Mouse (Mus musculus) MEL (cell line): ENCODE results near the gene Cdx2. TPM values are rescaled to one million over a fixed set of nuclear protein-coding genes. Genes with fewer than 3 reads are reported as not detected.
A peak's percentile ranks its signal among the peaks of the same experiment; 100 is the strongest.

ENCODE experiments used
- DNase-seq: peaks from one replicate; pipeline ENCODE4 v3.0.0; 2011; ENCODE audit warnings: low read depth, low spot score
- H3K27ac ChIP-seq: 2 replicates; pipeline ENCODE4 v1.5.1; 2012; ENCODE audit warnings: low read depth, mild to moderate bottlenecking, control low read depth, low read length, moderate library complexity; ENCODE audit not compliant: control insufficient read depth
- H3K27me3 ChIP-seq, 2 experiments: fragments of 150-350 bp in 1 of 2; sonication (generic) in 1 of 2; 2 replicates each; pipeline ENCODE4 v1.6.1; 2012; ENCODE audit warnings: low read length in 2 of 2, mild to moderate bottlenecking in 2 of 2, improper control_type of control experiment in 1 of 2, moderate library complexity in 1 of 2; ENCODE audit not compliant: insufficient read depth in 2 of 2, control insufficient read depth in 1 of 2
- H3K36me3 ChIP-seq, 2 experiments: 2 replicates each; pipeline ENCODE4 v1.6.1; 2012 to 2014; ENCODE audit warnings: low read length in 2 of 2, improper control_type of control experiment in 1 of 2, inconsistent platforms in 1 of 2, mild to moderate bottlenecking in 1 of 2; ENCODE audit not compliant: insufficient read depth in 2 of 2, control insufficient read depth in 1 of 2
- H3K4me1 ChIP-seq, 2 experiments: fragments of 150-350 bp in 1 of 2; sonication (generic) in 1 of 2; 2 replicates each; pipeline ENCODE4 v1.6.1; 2012; ENCODE audit warnings: low read length in 2 of 2, improper control_type of control experiment in 1 of 2, mild to moderate bottlenecking in 1 of 2; ENCODE audit not compliant: insufficient read depth in 2 of 2, control insufficient read depth in 1 of 2
- H3K4me3 ChIP-seq, 2 experiments: fragments of 150-350 bp in 1 of 2; sonication (generic) in 1 of 2; 2 replicates each; pipeline ENCODE4 v1.5.1; 2012; ENCODE audit warnings: low read depth in 2 of 2, low read length in 2 of 2, mild to moderate bottlenecking in 2 of 2, moderate library complexity in 2 of 2, control low read depth in 1 of 2, improper control_type of control experiment in 1 of 2; ENCODE audit not compliant: control insufficient read depth in 1 of 2, insufficient read depth in 1 of 2
- H3K79me2 ChIP-seq: 2 replicates; pipeline ENCODE4 v1.6.1; 2012; ENCODE audit warnings: mild to moderate bottlenecking, low read length, moderate library complexity; ENCODE audit not compliant: control insufficient read depth, poor library complexity, insufficient read depth
- H3K9ac ChIP-seq: 2 replicates; pipeline ENCODE4 v1.6.1; 2012; ENCODE audit warnings: low read depth, mild to moderate bottlenecking, control low read depth, low read length, moderate library complexity; ENCODE audit not compliant: control insufficient read depth, poor library complexity, severe bottlenecking
- H3K9me3 ChIP-seq: fragments of 150-350 bp; sonication (generic); replicated peaks from 2 replicates; pipeline ENCODE4 v1.6.1; 2012; ENCODE audit warnings: mild to moderate bottlenecking, low read length, improper control_type of control experiment, moderate library complexity; ENCODE audit not compliant: insufficient read depth
- BHLHE40 ChIP-seq: IDR thresholded peaks from 2 replicates; pipeline ENCODE4 v1.6.1; 2012; ENCODE audit warnings: low read depth, mild to moderate bottlenecking, inconsistent platforms, low read length, improper control_type of control experiment, borderline replicate concordance
- CTCF ChIP-seq, 3 experiments: IDR thresholded peaks in 2 of 3; conservative IDR thresholded peaks in 1 of 3; 2 replicates each; pipeline ENCODE4 v1.5.1; 2011 to 2012; ENCODE audit warnings: low read length in 3 of 3, low read depth in 2 of 3, mild to moderate bottlenecking in 2 of 3, improper control_type of control experiment in 1 of 3, inconsistent platforms in 1 of 3, mixed read lengths in 1 of 3, moderate library complexity in 1 of 3; ENCODE audit not compliant: control insufficient read depth in 1 of 3, insufficient read depth in 1 of 3, poor library complexity in 1 of 3, severe bottlenecking in 1 of 3
- E2F4 ChIP-seq: IDR thresholded peaks from 2 replicates; pipeline ENCODE4 v1.6.1; 2011; ENCODE audit warnings: low read depth, low read length, improper control_type of control experiment, borderline replicate concordance
- ELF1 ChIP-seq: IDR thresholded peaks from 2 replicates; pipeline ENCODE4 v1.6.1; 2014; ENCODE audit warnings: low read depth, mild to moderate bottlenecking, inconsistent platforms, low read length, improper control_type of control experiment, moderate library complexity
- EP300 ChIP-seq, 2 experiments: IDR thresholded peaks; 2 replicates each; pipeline ENCODE4 v1.6.1; 2011; ENCODE audit warnings: improper control_type of control experiment in 2 of 2, low read length in 2 of 2, low read depth in 1 of 2, mild to moderate bottlenecking in 1 of 2
- ETS1 ChIP-seq: IDR thresholded peaks from 2 replicates; pipeline ENCODE4 v1.6.1; 2012; ENCODE audit warnings: low read depth, mild to moderate bottlenecking, inconsistent platforms, low read length, improper control_type of control experiment, moderate library complexity
- JUND ChIP-seq: IDR thresholded peaks from 2 replicates; pipeline ENCODE4 v1.6.1; 2011; ENCODE audit warnings: low read depth, mild to moderate bottlenecking, improper control_type of control experiment, low read length
- MAZ ChIP-seq: IDR thresholded peaks from 2 replicates; pipeline ENCODE4 v1.6.1; 2012; ENCODE audit warnings: low read depth, mild to moderate bottlenecking, inconsistent platforms, low read length, improper control_type of control experiment
- MEF2A ChIP-seq: IDR thresholded peaks from 2 replicates; pipeline ENCODE4 v1.6.1; 2014; ENCODE audit warnings: low read depth, mild to moderate bottlenecking, inconsistent platforms, low read length, improper control_type of control experiment; ENCODE audit not compliant: poor library complexity, insufficient replicate concordance, severe bottlenecking; ENCODE audit errors: extremely low read depth
- MXI1 ChIP-seq: IDR thresholded peaks from 2 replicates; pipeline ENCODE4 v1.6.1; 2011; ENCODE audit warnings: mild to moderate bottlenecking, low read depth, low read length, improper control_type of control experiment
- MYC ChIP-seq: IDR thresholded peaks from 2 replicates; pipeline ENCODE4 v1.6.1; 2011; ENCODE audit warnings: low read depth, mild to moderate bottlenecking, low read length, improper control_type of control experiment, moderate library complexity
- POLR2A ChIP-seq, 2 experiments: IDR thresholded peaks; 2 replicates each; pipeline ENCODE4 v1.6.1; 2011 to 2012; ENCODE audit warnings: low read length in 2 of 2, mild to moderate bottlenecking in 2 of 2, control low read depth in 1 of 2, improper control_type of control experiment in 1 of 2, low read depth in 1 of 2, moderate library complexity in 1 of 2; ENCODE audit not compliant: control insufficient read depth in 1 of 2, insufficient read depth in 1 of 2, poor library complexity in 1 of 2
- POLR2AphosphoS2 ChIP-seq: IDR thresholded peaks from 2 replicates; pipeline ENCODE4 v1.6.1; 2011; ENCODE audit warnings: low read length, improper control_type of control experiment
- POLR2AphosphoS5 ChIP-seq: IDR thresholded peaks from 2 replicates; pipeline ENCODE4 v1.6.1; 2012; ENCODE audit warnings: low read depth, borderline replicate concordance, mild to moderate bottlenecking, inconsistent platforms, low read length, moderate library complexity, mixed read lengths
- RAD21 ChIP-seq: IDR thresholded peaks from 2 replicates; pipeline ENCODE4 v1.6.1; 2011; ENCODE audit warnings: mild to moderate bottlenecking, low read depth, low read length, improper control_type of control experiment
- RCOR1 ChIP-seq: IDR thresholded peaks from 2 replicates; pipeline ENCODE4 v1.6.1; 2012; ENCODE audit warnings: low read depth, mild to moderate bottlenecking, inconsistent platforms, low read length, improper control_type of control experiment
- TBP ChIP-seq: IDR thresholded peaks from 2 replicates; pipeline ENCODE4 v1.8.0; 2011; ENCODE audit warnings: low read depth, low read length, improper control_type of control experiment
- USF2 ChIP-seq, 2 experiments: IDR thresholded peaks; 2 replicates each; pipeline ENCODE4 v1.6.1; 2011 to 2012; ENCODE audit warnings: improper control_type of control experiment in 2 of 2, low read length in 2 of 2, borderline replicate concordance in 1 of 2, inconsistent platforms in 1 of 2, low read depth in 1 of 2, mild to moderate bottlenecking in 1 of 2; ENCODE audit not compliant: insufficient read depth in 1 of 2
- ZMIZ1 ChIP-seq: IDR thresholded peaks from 2 replicates; pipeline ENCODE4 v1.6.1; 2012; ENCODE audit warnings: low read depth, mild to moderate bottlenecking, inconsistent platforms, low read length, improper control_type of control experiment, moderate library complexity
- ZNF384 ChIP-seq: IDR thresholded peaks from 2 replicates; pipeline ENCODE4 v1.6.1; 2012; ENCODE audit warnings: low read depth, mild to moderate bottlenecking, inconsistent platforms, low read length, improper control_type of control experiment
- polyA plus RNA-seq, 2 experiments: library from polyadenylated mRNA; stranded (reverse) in 1 of 2; unstranded in 1 of 2; fragments of >175 nt in 1 of 2; fragments of >200 nt in 1 of 2; gene quantifications; 2 replicates each; pipeline versions ENCODE4 v1.2.1 to v1.2.4; 2012; ENCODE audit warnings: low replicate concordance in 2 of 2, low read depth in 1 of 2; ENCODE audit not compliant: insufficient read length in 2 of 2, insufficient read depth in 1 of 2, missing spikeins in 1 of 2
- total RNA-seq: library from RNA; depleted of rRNA; stranded (reverse); fragments of 300-350 nt; gene quantifications from 2 replicates; pipeline ENCODE4 v1.2.3, GENCODE M21; 2012

Gene Cdx2
- total and polyA plus RNA-seq, 3 experiments = not detected

DNA sequence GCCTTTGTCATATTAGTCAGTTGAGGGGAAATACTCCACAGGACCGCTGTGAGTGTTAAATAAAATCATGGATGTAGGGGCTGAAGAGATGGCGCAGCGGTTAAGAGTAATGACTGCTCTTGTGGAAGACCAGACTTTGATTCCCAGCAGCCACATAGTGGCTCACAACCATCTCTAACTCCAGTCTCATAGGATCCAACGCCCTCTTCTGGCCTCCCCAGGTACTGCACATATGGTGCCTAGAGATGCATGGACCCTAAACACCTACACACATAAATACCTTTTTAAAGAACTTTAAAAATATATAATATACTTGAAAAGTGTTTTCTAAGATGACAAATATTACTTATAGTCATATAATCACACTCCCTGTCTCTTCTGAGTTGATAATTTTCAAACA is 22.7 kb downstream of the Cdx2 start (continued):
- TF ChIP-seq E2F4 (no peak), MEF2A (no peak), RAD21 (peak; percentile 5), MYC (no peak)

DNA sequence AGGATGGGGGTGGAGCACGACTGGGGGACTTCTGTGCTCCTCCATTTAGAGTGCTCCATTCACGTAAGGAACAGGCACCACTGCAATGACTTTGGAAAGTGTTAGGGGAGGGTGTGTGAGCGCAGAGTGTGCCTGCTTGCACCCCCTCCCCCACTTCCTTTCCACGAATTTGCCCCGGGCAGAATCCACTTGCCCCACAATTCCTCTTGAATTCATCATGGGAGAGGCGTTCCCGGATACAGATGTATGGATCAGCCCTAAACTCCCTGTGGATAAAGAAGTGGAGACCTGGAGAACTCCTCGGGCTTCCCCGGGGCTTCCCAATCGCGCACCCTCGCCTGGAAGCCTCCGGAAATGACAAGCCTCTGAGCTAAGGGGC is 29.5 kb downstream of the Cdx2 start:
- Histone ChIP-seq H3K4me3 (no peak overlapping the region), H3K27me3 (no peaks in the 10 kb centered on the region), H3K9ac (no peak overlapping the region), H3K36me3 (no peaks in the 10 kb centered on the region), H3K27ac (no peak overlapping the region), H3K79me2 (no peaks in the 10 kb centered on the region), H3K9me3 (no peaks in the 10 kb centered on the region), H3K4me1 (no peaks in the 10 kb centered on the region)
- TF ChIP-seq MXI1 = no peak
- TF ChIP-seq MEF2A = no peak
- TF ChIP-seq ZNF384 = no peak
- TF ChIP-seq BHLHE40 = no peak
- DNase-seq = no peak

DNA sequence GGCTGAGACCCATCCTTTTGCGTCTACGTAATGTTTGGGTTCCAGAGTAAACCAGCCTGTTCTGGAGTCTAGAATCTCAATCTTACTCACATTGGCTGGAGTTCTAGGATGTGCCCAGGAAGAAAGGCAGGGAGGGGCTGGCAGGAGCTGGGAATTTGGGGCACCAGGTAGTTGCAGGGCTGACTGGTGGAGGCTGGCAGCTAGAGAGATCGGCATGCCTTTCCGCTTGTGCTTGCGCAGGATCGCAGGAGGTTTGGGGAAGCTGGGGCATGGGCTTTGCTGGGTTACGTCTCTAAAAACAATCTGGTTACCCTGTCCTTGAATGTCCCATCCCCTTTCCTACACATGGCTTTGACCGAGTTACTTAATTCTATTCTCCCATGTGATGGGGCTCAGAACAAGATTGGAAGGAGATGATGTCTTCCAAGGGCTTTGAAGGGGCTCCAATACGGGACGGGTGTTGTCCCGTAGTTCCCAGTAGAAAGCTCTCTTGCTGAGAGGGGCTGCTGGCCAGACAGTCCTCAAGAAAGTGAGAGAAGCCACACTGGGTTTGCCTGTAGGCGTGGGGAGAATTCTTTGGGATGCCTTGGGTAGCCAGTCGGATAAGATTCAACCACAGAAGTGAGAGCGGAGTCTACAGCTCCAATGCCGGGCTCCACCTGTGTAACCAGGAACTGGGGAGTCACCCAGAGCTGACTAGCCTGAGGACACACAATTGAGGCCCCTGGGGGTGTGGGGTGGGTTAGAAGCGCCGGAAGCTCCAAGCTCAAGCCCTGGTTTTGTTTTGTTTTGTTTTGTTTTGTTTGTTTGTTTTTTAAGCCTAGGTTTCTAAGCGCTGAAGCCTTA is 30.1 kb downstream of the Cdx2 start:
- Histone ChIP-seq H3K9me3 (no peaks in the 10 kb centered on the region), H3K27ac (no peak overlapping the region), H3K4me3 (no peak overlapping the region), H3K27me3 (no peaks in the 10 kb centered on the region), H3K9ac (no peak overlapping the region), H3K4me1 (no peaks in the 10 kb centered on the region), H3K79me2 (no peaks in the 10 kb centered on the region), H3K36me3 (no peaks in the 10 kb centered on the region)
- DNase-seq = no peak
- no peak for TF ChIP-seq BHLHE40
- TF ChIP-seq MAZ = no peak
- TF ChIP-seq POLR2AphosphoS5 = no peak
- no peak for TF ChIP-seq TBP
- no peak for TF ChIP-seq ETS1
- TF ChIP-seq ZMIZ1 = no peak
- no peak for TF ChIP-seq JUND
- TF ChIP-seq MXI1 = no peak
- TF ChIP-seq ELF1 = no peak
- no peak for TF ChIP-seq ZNF384
- no peak for TF ChIP-seq USF2 (IDR thresholded peaks at IDR 0.05; ENCODE audit: borderline replicate concordance in 1 of 2, insufficient read depth in 1 of 2, low read depth in 1 of 2, low read length in 2 of 2)
- TF ChIP-seq RAD21 = no peak
- TF ChIP-seq EP300 (IDR thresholded peaks at IDR 0.05; ENCODE audit: low read depth in 1 of 2, low read length in 2 of 2) = no peak
- TF ChIP-seq POLR2AphosphoS2 = no peak
- TF ChIP-seq CTCF (IDR thresholded peaks at IDR 0.05 in 2 of 3, conservative IDR thresholded peaks at IDR 0.05 in 1 of 3; ENCODE audit: control insufficient read depth in 1 of 3, insufficient read depth in 1 of 3, low read depth in 2 of 3, low read length in 3 of 3, poor library complexity in 1 of 3, severe bottlenecking in 1 of 3) = no peak
- TF ChIP-seq POLR2A (IDR thresholded peaks at IDR 0.05; ENCODE audit: control insufficient read depth in 1 of 2, insufficient read depth in 1 of 2, low read depth in 1 of 2, low read length in 2 of 2, poor library complexity in 1 of 2) = no peak
- TF ChIP-seq RCOR1 = no peak
